Mouse (Mus musculus) heart, embryonic 12.5 days (tissue): ENCODE measurements around the gene Musk. TPM values are rescaled to one million over a fixed set of nuclear protein-coding genes. Genes with fewer than 3 reads are reported as not detected.

ENCODE experiments used
- ATAC-seq: fragments of 200-750 bp; cut with Nextera tagmentation; 2 replicates; pipeline ENCODE4 v1.8.0; 2017; ENCODE audit warnings: moderate TSS enrichment, moderate library complexity; ENCODE audit not compliant: insufficient number of reproducible peaks, low FRiP score
- H3K27ac ChIP-seq: fragments of 300-500 bp; sonication (generic); 2 replicates; pipeline ENCODE4 v1.5.1; 2016; ENCODE audit warnings: mild to moderate bottlenecking, moderate library complexity; ENCODE audit not compliant: poor library complexity, severe bottlenecking
- H3K27me3 ChIP-seq: fragments of 300-500 bp; sonication (generic); replicated peaks from 2 replicates; pipeline ENCODE4 v1.6.1; 2016; ENCODE audit warnings: mild to moderate bottlenecking, moderate library complexity
- H3K36me3 ChIP-seq: fragments of 300-500 bp; sonication (generic); 2 replicates; pipeline ENCODE4 v1.6.1; 2016; ENCODE audit warnings: mild to moderate bottlenecking, moderate library complexity
- H3K4me1 ChIP-seq: fragments of 300-500 bp; sonication (generic); replicated peaks from 2 replicates; pipeline ENCODE4 v1.6.1; 2016; ENCODE audit warnings: mild to moderate bottlenecking
- H3K4me2 ChIP-seq: fragments of 300-500 bp; sonication (generic); 2 replicates; pipeline ENCODE4 v1.6.1; 2016; ENCODE audit warnings: mild to moderate bottlenecking, moderate library complexity
- H3K4me3 ChIP-seq: fragments of 300-500 bp; sonication (generic); 2 replicates; pipeline ENCODE4 v1.5.1; 2016; ENCODE audit warnings: mild to moderate bottlenecking
- H3K9ac ChIP-seq: fragments of 300-500 bp; sonication (generic); 2 replicates; pipeline ENCODE4 v1.6.1; 2016; ENCODE audit warnings: mild to moderate bottlenecking, moderate library complexity
- H3K9me3 ChIP-seq: fragments of 300-500 bp; sonication (generic); replicated peaks from 2 replicates; pipeline ENCODE4 v1.6.1; 2016; ENCODE audit warnings: mild to moderate bottlenecking, moderate library complexity
- WGBS: fragments of 180-500 bp; shearing (Covaris S2); methylation state at CpG from one replicate; pipeline ENCODE4 v1.1.7; 2016; 5-methylcytosine and 5-hydroxymethylcytosine counted together
- polyA plus RNA-seq: library from polyadenylated mRNA; unstranded; fragments of >200 nt; fragmentation: Nextera tagmentation; extraction: Ambion mirVana; gene quantifications from 2 replicates; pipeline ENCODE4 v1.2.1, GENCODE M21; 2016

Musk gene
- polyA plus RNA-seq, 1 experiment from 2014 or later: 0.06 TPM

DNA sequence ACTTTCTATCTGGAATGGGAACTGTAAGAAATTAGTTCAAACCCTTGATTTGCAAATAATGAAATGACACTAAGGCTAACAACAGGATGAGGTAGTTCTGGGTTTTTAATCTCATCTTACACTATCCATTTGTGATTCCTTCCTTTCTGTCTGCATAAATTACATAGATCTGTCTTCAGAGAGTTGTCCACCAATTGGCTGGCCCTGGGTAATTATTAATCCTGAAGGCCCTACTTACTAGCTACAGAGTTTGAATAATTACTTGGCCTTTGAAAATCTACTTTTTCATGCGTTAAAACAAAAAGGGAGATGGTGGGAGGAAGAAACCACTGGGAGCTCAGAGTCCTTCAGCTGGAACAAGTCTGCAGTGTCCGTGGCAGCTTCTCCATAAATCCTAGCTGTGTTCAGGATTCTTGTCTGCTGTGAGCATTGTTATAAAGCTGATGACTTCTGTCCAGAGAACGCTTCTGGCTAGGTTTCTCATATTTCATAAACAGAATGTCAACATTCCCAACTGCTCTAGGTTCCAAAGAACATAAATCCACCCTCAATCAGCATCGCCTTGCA lies 29.3 kb downstream of the Musk start:
- Histone ChIP-seq H3K27me3 (no peaks in the 10 kb centered on the region), H3K9me3 (no peaks in the 10 kb centered on the region), H3K36me3 (no peaks in the 10 kb centered on the region), H3K4me3 (no peak overlapping the region), H3K9ac (no peak overlapping the region), H3K27ac (no peak overlapping the region), H3K4me2 (no peak overlapping the region), H3K4me1 (0 out of 2 replicates have a peak, but pooled peaks cover 2% of the 10 kb centered on the region)
- 61% methylated on average over 4 of the region's 4 CpGs for WGBS
- ATAC-seq: no peak

GRCm38 (mm10) chr4:58317536-58317935 lies 31.8 kb downstream of the Musk start:
- Histone ChIP-seq H3K27me3 (no peaks in the 10 kb centered on the region), H3K4me1 (no peaks in the 10 kb centered on the region), H3K4me2 (no peak overlapping the region), H3K9me3 (no peaks in the 10 kb centered on the region), H3K36me3 (no peaks in the 10 kb centered on the region), H3K4me3 (no peak overlapping the region), H3K9ac (no peak overlapping the region), H3K27ac (no peak overlapping the region)
- no peak for ATAC-seq
- 78% methylated on average over 3 of the region's 3 CpGs for WGBS

GRCm38 (mm10) chr4:58320293-58320692 lies 34.5 kb downstream of the Musk start:
- H3K9me3 ChIP-seq: no peaks in the 10 kb centered on the region
- ATAC-seq: no peak
- no peaks in the 10 kb centered on the region for H3K4me1 ChIP-seq
- WGBS: 66% methylated on average over 4 of the region's 4 CpGs
- no peaks in the 10 kb centered on the region for H3K27me3 ChIP-seq
- no peak overlapping the region for H3K27ac ChIP-seq
- H3K9ac ChIP-seq: no peak overlapping the region
- H3K36me3 ChIP-seq: no peaks in the 10 kb centered on the region
- no peak overlapping the region for H3K4me3 ChIP-seq
- no peak overlapping the region for H3K4me2 ChIP-seq

GRCm38 (mm10) chr4:58326746-58327145 lies 41.0 kb downstream of the Musk start:
- Histone ChIP-seq H3K4me2 (no peak overlapping the region), H3K4me1 (peaks cover 5% of the 10 kb centered on the region), H3K27ac (no peak overlapping the region), H3K36me3 (no peaks in the 10 kb centered on the region), H3K9me3 (no peaks in the 10 kb centered on the region), H3K9ac (no peak overlapping the region), H3K27me3 (no peaks in the 10 kb centered on the region), H3K4me3 (no peak overlapping the region)
- no peak for ATAC-seq
- WGBS: 70% methylated on average over 3 of the region's 3 CpGs

- Histone ChIP-seq H3K9me3 (no peaks in the 10 kb centered on the region), H3K27me3 (no peaks in the 10 kb centered on the region), H3K9ac (no peak overlapping the region), H3K4me2 (no peak overlapping the region), H3K4me3 (no peak overlapping the region), H3K27ac (no peak overlapping the region), H3K4me1 (peaks cover 5% of the 10 kb centered on the region), H3K36me3 (no peaks in the 10 kb centered on the region)
- no peak for ATAC-seq
- WGBS: 69% methylated on average over 4 of the region's 4 CpGs
Observed at GRCm38 (mm10) chr4:58328231-58328630, 42.5 kb downstream of the Musk start.

DNA sequence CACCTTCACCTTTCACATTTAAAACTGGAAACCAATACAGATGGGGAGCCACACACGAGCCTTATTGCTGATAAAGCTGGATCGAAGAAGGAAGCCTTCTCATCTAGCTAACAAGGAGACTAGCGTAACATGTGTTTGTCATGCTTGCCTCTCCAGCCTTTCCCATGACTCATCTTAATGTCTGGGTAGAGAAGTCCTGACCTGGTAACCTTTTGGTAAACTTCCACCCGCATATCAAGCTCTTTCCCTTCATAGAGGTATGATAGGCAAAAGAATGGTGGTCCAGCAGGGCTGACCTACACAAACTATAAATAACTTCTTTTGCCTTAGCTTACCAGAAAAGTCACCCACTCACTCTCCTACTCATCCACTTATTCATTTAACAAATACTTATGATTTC lies 44.3 kb downstream of the Musk start:
- Histone ChIP-seq H3K9me3 (no peaks in the 10 kb centered on the region), H3K4me2 (no peak overlapping the region), H3K36me3 (no peaks in the 10 kb centered on the region), H3K4me1 (peaks cover 5% of the 10 kb centered on the region), H3K27ac (no peak overlapping the region), H3K9ac (no peak overlapping the region), H3K27me3 (no peaks in the 10 kb centered on the region), H3K4me3 (no peak overlapping the region)
- 78% methylated on average over 4 of the region's 4 CpGs for WGBS
- ATAC-seq: no peak

DNA sequence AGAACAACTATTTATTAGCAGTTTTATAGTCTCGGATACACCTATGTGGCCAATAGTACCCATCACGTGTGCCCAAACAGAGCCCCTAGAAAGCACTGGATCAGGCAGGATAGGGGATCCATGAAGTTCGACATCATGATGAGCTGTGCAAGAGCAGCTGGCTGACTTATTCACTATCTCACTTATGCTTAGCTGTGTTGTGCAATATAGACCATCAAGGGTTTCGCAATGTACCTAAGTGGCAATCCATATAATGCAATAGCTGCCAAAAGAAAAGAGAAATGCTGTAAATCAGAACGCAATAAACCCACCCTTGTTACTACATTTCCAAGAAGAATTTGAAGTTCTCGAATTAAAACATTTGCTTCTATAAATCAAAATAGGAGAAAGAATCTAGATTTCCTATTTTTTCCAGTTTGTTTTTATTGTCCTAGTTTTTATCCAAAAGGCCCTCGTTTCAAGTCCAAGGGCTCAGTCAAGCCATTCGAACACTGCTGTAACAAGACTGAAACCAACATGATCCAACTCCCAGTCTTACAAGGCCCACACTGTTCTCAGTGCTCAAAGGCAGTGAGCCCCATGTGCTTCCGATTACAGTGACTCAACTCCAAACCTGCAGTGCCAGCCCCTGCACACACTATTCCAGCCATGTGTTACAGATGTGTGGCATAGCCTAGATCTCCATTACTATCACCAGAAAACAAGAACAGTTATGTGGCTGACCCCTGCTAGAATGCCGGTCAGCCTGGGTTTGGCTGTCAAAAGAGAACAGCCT lies 45.3 kb downstream of the Musk start:
- 89% methylated on average over 10 of the region's 10 CpGs for WGBS
- Histone ChIP-seq H3K27ac (no peak overlapping the region), H3K4me3 (no peak overlapping the region)

DNA sequence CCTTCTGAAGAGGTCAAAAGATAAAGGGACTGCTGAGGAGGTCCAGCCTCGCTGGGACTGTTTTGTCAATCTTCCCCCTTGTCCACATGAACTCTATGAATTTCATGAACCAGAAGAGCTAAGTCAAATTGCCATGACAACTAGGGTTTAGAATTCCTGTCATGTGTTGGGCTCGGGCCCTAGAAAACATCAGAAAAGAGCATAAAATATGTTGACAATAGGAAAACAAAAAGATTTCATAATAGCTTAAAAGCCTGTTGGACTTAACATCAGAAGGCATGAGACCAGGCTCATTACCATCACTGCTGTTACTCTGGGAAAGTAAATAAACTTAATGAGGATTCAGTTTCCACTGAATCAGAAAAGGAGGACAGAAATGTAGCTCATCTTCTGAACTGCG lies 46.6 kb downstream of the Musk start:
- Histone ChIP-seq H3K4me2 (no peak overlapping the region), H3K36me3 (no peaks in the 10 kb centered on the region), H3K27ac (no peak overlapping the region), H3K27me3 (no peaks in the 10 kb centered on the region), H3K9ac (no peak overlapping the region), H3K9me3 (no peaks in the 10 kb centered on the region), H3K4me3 (no peak overlapping the region), H3K4me1 (peaks cover 5% of the 10 kb centered on the region)
- WGBS: 61% methylated on average over 3 of the region's 3 CpGs
- ATAC-seq: no peak

More for the DNA sequence above, 45.3 kb downstream of the Musk start:
- Histone ChIP-seq H3K36me3 (no peaks in the 10 kb centered on the region), H3K9me3 (no peaks in the 10 kb centered on the region), H3K9ac (no peak overlapping the region), H3K27me3 (no peaks in the 10 kb centered on the region), H3K4me2 (no peak overlapping the region), H3K4me1 (peaks cover 5% of the 10 kb centered on the region)
- no peak for ATAC-seq

GRCm38 (mm10) chr4:58336227-58336626 lies 50.5 kb downstream of the Musk start:
- Histone ChIP-seq H3K4me3 (no peak overlapping the region), H3K9ac (no peak overlapping the region), H3K27ac (no peak overlapping the region), H3K36me3 (no peaks in the 10 kb centered on the region), H3K4me1 (no peaks in the 10 kb centered on the region), H3K4me2 (no peak overlapping the region), H3K9me3 (no peaks in the 10 kb centered on the region), H3K27me3 (no peaks in the 10 kb centered on the region)
- no peak for ATAC-seq
- WGBS: 57% methylated on average over 2 of the region's 2 CpGs

- Histone ChIP-seq H3K4me2 (no peak overlapping the region), H3K9ac (no peak overlapping the region), H3K27ac (no peak overlapping the region), H3K9me3 (peaks cover 6% of the 10 kb centered on the region; the same call in 1 of the 2 replicates), H3K4me3 (no peak overlapping the region), H3K4me1 (no peaks in the 10 kb centered on the region), H3K27me3 (no peaks in the 10 kb centered on the region), H3K36me3 (no peaks in the 10 kb centered on the region)
- no peak for ATAC-seq
- WGBS: 36% methylated on average over 3 of the region's 3 CpGs
Observed at GRCm38 (mm10) chr4:58339226-58339625, 53.5 kb downstream of the Musk start.

DNA sequence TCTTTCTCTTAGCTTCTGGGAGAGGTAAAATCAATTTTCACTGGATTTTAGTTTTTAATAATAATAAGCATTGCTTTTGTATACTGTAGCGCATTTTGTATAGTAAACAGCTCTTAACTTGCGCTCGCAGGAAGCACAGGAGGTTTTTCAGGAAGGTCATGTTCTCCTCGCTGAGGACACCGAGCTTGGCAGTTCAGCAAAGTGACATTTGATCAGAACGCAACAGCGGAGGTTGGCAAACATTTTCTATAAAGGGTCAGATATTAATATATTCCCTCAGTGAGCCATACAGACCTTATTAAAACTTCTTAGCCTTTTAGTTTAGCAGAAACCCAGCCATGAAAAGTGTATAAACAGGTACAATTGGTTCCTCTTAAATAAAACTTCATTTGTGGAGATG lies 64.4 kb downstream of the Musk start:
- H3K27ac ChIP-seq: no peak overlapping the region

More for the DNA sequence above, 64.4 kb downstream of the Musk start:
- H3K27me3 ChIP-seq: no peaks in the 10 kb centered on the region
- no peaks in the 10 kb centered on the region for H3K9me3 ChIP-seq
- no peak overlapping the region for H3K4me2 ChIP-seq
- WGBS: 87% methylated on average over 7 of the region's 7 CpGs
- H3K4me3 ChIP-seq: no peak overlapping the region
- H3K9ac ChIP-seq: no peak overlapping the region
- no peak for ATAC-seq
- H3K4me1 ChIP-seq: peaks cover 8% of the 10 kb centered on the region
- H3K36me3 ChIP-seq: no peaks in the 10 kb centered on the region
